Mouse (Mus musculus): Measurements from ENCODE around the gene Nek5. TPM values are rescaled to one million over a fixed set of nuclear protein-coding genes. Genes with fewer than 3 reads are reported as not detected.

The Nek5 gene
- polyA plus RNA-seq, 1 experiment from 2014 or later: 1.0 TPM

DNA sequence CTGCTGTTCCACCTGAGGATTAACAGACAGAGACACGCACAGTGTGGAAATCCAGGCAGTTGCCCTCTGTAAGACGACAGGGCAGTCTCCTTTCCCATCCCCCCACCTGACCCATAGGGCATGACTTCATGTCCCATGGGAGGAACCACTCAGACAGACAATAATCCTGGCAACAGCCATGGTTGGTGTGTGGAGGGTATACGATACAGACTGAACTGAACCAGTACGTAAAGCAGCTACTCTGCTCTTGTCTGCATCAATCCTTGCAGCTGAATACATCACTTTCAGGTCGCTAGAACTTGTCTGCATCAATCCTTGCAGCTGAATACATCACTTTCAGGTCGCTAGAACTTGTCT is 84.7 kb downstream of the Nek5 start:
- peak; percentile 54 for ATAC-seq
- no peak overlapping the region for H3K4me2 ChIP-seq (ENCODE audit: low read length)
- WGBS: 30% methylated on average over 6 of the region's 6 CpGs

GRCm38 (mm10) chr8:22039468-22040152 is 85.2 kb downstream of the Nek5 start:
- Histone ChIP-seq H3K36me3 (ENCODE audit: control insufficient read depth, insufficient read depth, low read length) (no peaks in the 10 kb centered on the region), H3K4me2 (ENCODE audit: low read length) (peak overlapping the region; percentile 33), H3K4me3 (ENCODE audit: low read depth, low read length) (0 out of 2 replicates have a peak overlapping the region, but pooled peaks have one; percentile 8), H3K9me3 (replicated peaks; ENCODE audit: control insufficient read depth, low read length, poor library complexity, severe bottlenecking) (no peaks in the 10 kb centered on the region), H3K9ac (ENCODE audit: low read depth, low read length) (peak overlapping the region; percentile 28; the same call in 1 of the 2 replicates), H3K4me1 (ENCODE audit: control insufficient read depth, insufficient read depth, low read length) (no peaks in the 10 kb centered on the region), H3K27me3 (ENCODE audit: control insufficient read depth, insufficient read depth, low read depth, low read length) (no peaks in the 10 kb centered on the region), H3K27ac (ENCODE audit: low read length) (no peak overlapping the region)
- peak; percentile 54 for ATAC-seq
- WGBS: 14% methylated on average over 15 of the region's 15 CpGs

More for the DNA sequence above, 84.7 kb downstream of the Nek5 start:
- Histone ChIP-seq H3K27me3 (ENCODE audit: control insufficient read depth, insufficient read depth, low read depth, low read length) (no peaks in the 10 kb centered on the region), H3K9ac (ENCODE audit: low read depth, low read length) (no peak overlapping the region), H3K4me3 (ENCODE audit: low read depth, low read length) (no peak overlapping the region), H3K9me3 (replicated peaks; ENCODE audit: control insufficient read depth, low read length, poor library complexity, severe bottlenecking) (no peaks in the 10 kb centered on the region), H3K4me1 (ENCODE audit: control insufficient read depth, insufficient read depth, low read length) (no peaks in the 10 kb centered on the region), H3K36me3 (ENCODE audit: control insufficient read depth, insufficient read depth, low read length) (no peaks in the 10 kb centered on the region), H3K27ac (ENCODE audit: low read length) (no peak overlapping the region)

- Histone ChIP-seq H3K4me3 (ENCODE audit: low read depth, low read length) (no peak overlapping the region), H3K4me1 (ENCODE audit: control insufficient read depth, insufficient read depth, low read length) (no peaks in the 10 kb centered on the region), H3K4me2 (ENCODE audit: low read length) (no peak overlapping the region), H3K36me3 (ENCODE audit: control insufficient read depth, insufficient read depth, low read length) (no peaks in the 10 kb centered on the region), H3K9me3 (replicated peaks; ENCODE audit: control insufficient read depth, low read length, poor library complexity, severe bottlenecking) (no peaks in the 10 kb centered on the region), H3K27ac (ENCODE audit: low read length) (no peak overlapping the region), H3K9ac (ENCODE audit: low read depth, low read length) (no peak overlapping the region), H3K27me3 (ENCODE audit: control insufficient read depth, insufficient read depth, low read depth, low read length) (no peaks in the 10 kb centered on the region)
- 80% methylated on average over 7 of the region's 7 CpGs for WGBS
- no peak for ATAC-seq
Observed at GRCm38 (mm10) chr8:22037022-22037421, 87.8 kb downstream of the Nek5 start.

- Histone ChIP-seq H3K4me1 (ENCODE audit: control insufficient read depth, insufficient read depth, low read length) (no peaks in the 10 kb centered on the region), H3K27me3 (ENCODE audit: control insufficient read depth, insufficient read depth, low read depth, low read length) (no peaks in the 10 kb centered on the region), H3K9me3 (replicated peaks; ENCODE audit: control insufficient read depth, low read length, poor library complexity, severe bottlenecking) (no peaks in the 10 kb centered on the region), H3K27ac (ENCODE audit: low read length) (no peak overlapping the region), H3K4me2 (ENCODE audit: low read length) (no peak overlapping the region), H3K36me3 (ENCODE audit: control insufficient read depth, insufficient read depth, low read length) (no peaks in the 10 kb centered on the region), H3K9ac (ENCODE audit: low read depth, low read length) (no peak overlapping the region), H3K4me3 (ENCODE audit: low read depth, low read length) (no peak overlapping the region)
- WGBS: 82% methylated on average over 9 of the region's 9 CpGs
- ATAC-seq: no peak
Observed at GRCm38 (mm10) chr8:22036137-22036536, 88.7 kb downstream of the Nek5 start.

GRCm38 (mm10) chr8:22030990-22031389 is 93.9 kb downstream of the Nek5 start:
- 96% methylated on average over 3 of the region's 3 CpGs for WGBS

GRCm38 (mm10) chr8:22028973-22029372 is 95.9 kb downstream of the Nek5 start:
- Histone ChIP-seq H3K27ac (ENCODE audit: low read length) (no peak overlapping the region), H3K4me1 (ENCODE audit: control insufficient read depth, insufficient read depth, low read length) (no peaks in the 10 kb centered on the region), H3K36me3 (ENCODE audit: control insufficient read depth, insufficient read depth, low read length) (no peaks in the 10 kb centered on the region), H3K4me3 (ENCODE audit: low read depth, low read length) (no peak overlapping the region), H3K4me2 (ENCODE audit: low read length) (no peak overlapping the region), H3K9ac (ENCODE audit: low read depth, low read length) (no peak overlapping the region), H3K9me3 (replicated peaks; ENCODE audit: control insufficient read depth, low read length, poor library complexity, severe bottlenecking) (no peaks in the 10 kb centered on the region), H3K27me3 (ENCODE audit: control insufficient read depth, insufficient read depth, low read depth, low read length) (no peaks in the 10 kb centered on the region)
- ATAC-seq: no peak
- 90% methylated on average over 3 of the region's 3 CpGs for WGBS

More at GRCm38 (mm10) chr8:22030990-22031389, 93.9 kb downstream of the Nek5 start:
- Histone ChIP-seq H3K4me1 (ENCODE audit: control insufficient read depth, insufficient read depth, low read length) (no peaks in the 10 kb centered on the region), H3K36me3 (ENCODE audit: control insufficient read depth, insufficient read depth, low read length) (no peaks in the 10 kb centered on the region), H3K4me3 (ENCODE audit: low read depth, low read length) (no peak overlapping the region), H3K4me2 (ENCODE audit: low read length) (no peak overlapping the region), H3K9ac (ENCODE audit: low read depth, low read length) (no peak overlapping the region), H3K9me3 (replicated peaks; ENCODE audit: control insufficient read depth, low read length, poor library complexity, severe bottlenecking) (no peaks in the 10 kb centered on the region), H3K27ac (ENCODE audit: low read length) (no peak overlapping the region), H3K27me3 (ENCODE audit: control insufficient read depth, insufficient read depth, low read depth, low read length) (no peaks in the 10 kb centered on the region)
- no peak for ATAC-seq

DNA sequence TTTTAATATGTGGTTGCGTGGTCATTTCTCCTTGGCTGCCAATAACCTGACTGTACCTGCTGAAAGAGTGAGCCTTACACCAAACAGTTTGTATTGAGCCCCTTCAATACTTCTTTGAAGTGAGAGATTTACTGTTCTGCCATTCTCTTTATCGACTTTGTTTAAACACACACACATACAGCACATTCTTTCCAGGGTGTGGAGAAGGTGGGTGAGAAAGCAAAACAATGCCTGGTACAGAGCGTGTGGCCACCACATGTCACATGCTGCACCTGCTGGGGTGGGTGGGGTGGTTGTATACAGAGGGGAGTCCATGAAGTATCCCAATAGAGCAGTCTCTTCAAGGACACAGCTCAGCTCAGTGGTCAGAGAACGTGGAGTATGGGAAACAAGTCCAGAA is 99.6 kb downstream of the Nek5 start:
- no peak overlapping the region for H3K27ac ChIP-seq (ENCODE audit: low read length)
- H3K9ac ChIP-seq (ENCODE audit: low read depth, low read length): no peak overlapping the region
- 78% methylated on average over 4 of the region's 4 CpGs for WGBS
- no peaks in the 10 kb centered on the region for H3K9me3 ChIP-seq (replicated peaks; ENCODE audit: control insufficient read depth, low read length, poor library complexity, severe bottlenecking)
- no peak overlapping the region for H3K4me3 ChIP-seq (ENCODE audit: low read depth, low read length)
- H3K36me3 ChIP-seq (ENCODE audit: control insufficient read depth, insufficient read depth, low read length): no peaks in the 10 kb centered on the region
- no peaks in the 10 kb centered on the region for H3K4me1 ChIP-seq (ENCODE audit: control insufficient read depth, insufficient read depth, low read length)
- no peak overlapping the region for H3K4me2 ChIP-seq (ENCODE audit: low read length)
- ATAC-seq: no peak
- H3K27me3 ChIP-seq (ENCODE audit: control insufficient read depth, insufficient read depth, low read depth, low read length): no peaks in the 10 kb centered on the region

Other genes starting within 250 kb of the Nek5 start
- not detected in 2 replicates for gene Defb9, start 239.6 kb downstream of the Nek5 start, polyA plus RNA-seq (2015; fragmentation: Nextera tagmentation; extraction: Ambion mirVana)
- 5.6 and 10.9 TPM in 2 replicates for gene Defb11, start 218.6 kb downstream of the Nek5 start, polyA plus RNA-seq (2015; fragmentation: Nextera tagmentation; extraction: Ambion mirVana)
- not detected in 2 replicates for gene Defb15, start 192.3 kb downstream of the Nek5 start, polyA plus RNA-seq (2015; fragmentation: Nextera tagmentation; extraction: Ambion mirVana)
- gene Defb35, start 186.7 kb downstream of the Nek5 start, polyA plus RNA-seq (2015; fragmentation: Nextera tagmentation; extraction: Ambion mirVana): not detected in 2 replicates
- not detected in 2 replicates for gene Defb13, start 178.3 kb downstream of the Nek5 start, polyA plus RNA-seq (2015; fragmentation: Nextera tagmentation; extraction: Ambion mirVana)
- gene Fam90a1a, start 166.3 kb downstream of the Nek5 start, polyA plus RNA-seq (2015; fragmentation: Nextera tagmentation; extraction: Ambion mirVana): not detected in 2 replicates
- gene Ccdc70, start 155.3 kb downstream of the Nek5 start, polyA plus RNA-seq (2015; fragmentation: Nextera tagmentation; extraction: Ambion mirVana): not detected in 2 replicates
- gene Atp7b, start 64.7 kb downstream of the Nek5 start, polyA plus RNA-seq (2015; fragmentation: Nextera tagmentation; extraction: Ambion mirVana): 1.5 and 1.6 TPM in 2 replicates
- 44.5 and 49.6 TPM in 2 replicates for gene Alg11, start 64.3 kb downstream of the Nek5 start, polyA plus RNA-seq (2015; fragmentation: Nextera tagmentation; extraction: Ambion mirVana)
- gene Nek3, start 41.4 kb upstream of the Nek5 start, polyA plus RNA-seq (2015; fragmentation: Nextera tagmentation; extraction: Ambion mirVana): 6.1 and 9.1 TPM in 2 replicates
- gene Ckap2, start 60.8 kb upstream of the Nek5 start, polyA plus RNA-seq (2015; fragmentation: Nextera tagmentation; extraction: Ambion mirVana): 6.6 and 8.4 TPM in 2 replicates
- gene Vps36, start 67.8 kb upstream of the Nek5 start, polyA plus RNA-seq (2015; fragmentation: Nextera tagmentation; extraction: Ambion mirVana): 41.6 and 44.2 TPM in 2 replicates
- gene Thsd1, start 102.3 kb upstream of the Nek5 start, polyA plus RNA-seq (2015; fragmentation: Nextera tagmentation; extraction: Ambion mirVana): 7.1 and 7.3 TPM in 2 replicates
- not detected in 2 replicates for gene Tpte, start 158.4 kb upstream of the Nek5 start, polyA plus RNA-seq (2015; fragmentation: Nextera tagmentation; extraction: Ambion mirVana)

Data from midbrain, embryonic 16.5 days (tissue).